Mouse (Mus musculus): ENCODE data around the gene Olfr1002.
"Not testable (repeated sequence)": the region's sequence is repeated elsewhere in the genome, so short reads cannot be mapped to it uniquely, and the experiment has no call there.

Gene Olfr1002

GRCm38 (mm10) chr2:85650604-85651003 lies at the start of gene Olfr1002:
Olfr1002 (minus strand) TSS chr2:85650704.
- no peak for DNase-seq (ENCODE audit: low read depth, low spot score)

GRCm38 (mm10) chr2:85689131-85689530 lies 38.6 kb upstream of the Olfr1002 start, which contains the start of gene Olfr1008:
Olfr1008 (plus strand) TSS chr2:85689431.
- DNase-seq (ENCODE audit: low read depth, low spot score), result no peak

GRCm38 (mm10) chr2:85678667-85679066 lies 28.2 kb upstream of the Olfr1002 start, which contains the start of gene Olfr1006:
Olfr1006 (minus strand) TSS chr2:85678767.
- DNase-seq (ENCODE audit: low read depth, low spot score), result no peak

- not testable (repeated sequence) for DNase-seq (ENCODE audit: low read depth, low spot score)
Measured at GRCm38 (mm10) chr2:85664355-85664754, 13.9 kb upstream of the Olfr1002 start, which contains the start of gene Olfr154. Olfr154 (minus strand) TSS chr2:85664455.

- DNase-seq (ENCODE audit: low read depth, low spot score), result no peak
Measured at GRCm38 (mm10) chr2:85611803-85612202, 38.7 kb downstream of the Olfr1002 start, which contains the start of gene Olfr1000. Olfr1000 (minus strand) TSS chr2:85611903.
